8 mouse cellular contexts compared by ENCODE assay signal in the genomic region with DNA sequence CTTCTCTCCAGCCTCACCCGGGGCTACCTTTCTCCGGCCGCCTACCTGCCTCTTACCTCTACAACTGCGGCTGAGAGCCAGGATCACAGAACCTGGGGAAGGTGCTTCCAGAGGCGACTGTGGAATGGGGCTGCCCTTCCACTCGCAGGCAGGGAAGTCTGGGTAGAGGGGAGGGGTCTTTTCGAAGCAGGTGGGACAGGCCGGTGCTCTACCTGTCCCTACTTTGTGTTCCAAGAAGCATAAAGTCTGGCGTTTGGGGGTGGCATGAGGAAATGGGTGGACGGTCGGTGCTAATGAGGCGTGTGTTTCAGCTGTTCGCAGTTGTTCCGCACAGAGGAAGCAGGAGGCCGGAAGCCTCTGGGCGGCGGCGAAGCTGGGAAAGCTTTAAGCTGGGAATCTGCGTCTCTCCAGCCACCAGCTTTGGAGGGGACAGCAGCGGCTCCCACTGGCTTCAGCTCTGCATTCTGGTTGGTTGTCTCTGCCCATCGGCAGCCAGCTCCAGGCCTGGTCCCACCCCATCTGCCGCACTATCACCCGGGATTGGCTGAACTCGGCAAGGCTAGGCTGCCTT.
DNase-seq lines count a peak whose midpoint lies in the region; ATAC-seq and TF ChIP-seq lines count a peak whose summit lies in the region.

No protein-coding gene starts in this region.

- ATAC-seq in forebrain, embryonic 12.5 days (ENCODE audit: low FRiP score): peak; percentile 99
- peak; percentile 90 for ATAC-seq in heart, embryonic 14.5 days (ENCODE audit: insufficient number of reproducible peaks, insufficient read depth, low FRiP score, low read depth)
- ATAC-seq in kidney, postnatal 0 days (replicated peaks; ENCODE audit: low FRiP score, low read depth): peak; percentile 95
- peak; percentile 97 for ATAC-seq in limb, embryonic 14.5 days (ENCODE audit: low FRiP score, low read depth)
- ATAC-seq in midbrain, embryonic 16.5 days: peak; percentile 98
- peak; percentile 97 for ATAC-seq in stomach, embryonic 16.5 days (ENCODE audit: insufficient read depth, low FRiP score)

- TF ChIP-seq POLR2A in limb, embryonic 14.5 days (IDR thresholded peaks at IDR 0.05; ENCODE audit: borderline replicate concordance, extremely low read depth, insufficient read depth, insufficient read length): peak; percentile 76; the same call in 1 of the 2 replicates

- H3K9me3 ChIP-seq in forebrain, embryonic 12.5 days: no peaks in the 10 kb centered on the region
- H3K9me3 ChIP-seq in heart, embryonic 14.5 days (ENCODE audit: control insufficient read depth, low read length): no peaks in the 10 kb centered on the region
- H3K9me3 ChIP-seq in kidney, postnatal 0 days (replicated peaks; ENCODE audit: low read length): no peaks in the 10 kb centered on the region
- H3K9me3 ChIP-seq in limb, embryonic 14.5 days (ENCODE audit: control insufficient read depth, low read length): no peaks in the 10 kb centered on the region
- no peaks in the 10 kb centered on the region for H3K9me3 ChIP-seq in midbrain, embryonic 16.5 days (replicated peaks; ENCODE audit: control insufficient read depth, low read length, poor library complexity, severe bottlenecking)
- no peaks in the 10 kb centered on the region for H3K9me3 ChIP-seq in stomach, embryonic 16.5 days (replicated peaks; ENCODE audit: control insufficient read depth, low read length)

- H3K9ac ChIP-seq in forebrain, embryonic 12.5 days: peak overlapping the region; percentile 66
- H3K9ac ChIP-seq in heart, embryonic 14.5 days (ENCODE audit: low read length): peak overlapping the region; percentile 78
- peak overlapping the region; percentile 60 for H3K9ac ChIP-seq in kidney, postnatal 0 days (ENCODE audit: low read depth, low read length)
- H3K9ac ChIP-seq in limb, embryonic 14.5 days (ENCODE audit: low read depth, low read length, severe bottlenecking): peak overlapping the region; percentile 64
- H3K9ac ChIP-seq in midbrain, embryonic 16.5 days (ENCODE audit: low read depth, low read length): peak overlapping the region; percentile 62
- peak overlapping the region; percentile 72 for H3K9ac ChIP-seq in stomach, embryonic 16.5 days (ENCODE audit: low read length)

- H3K4me2 ChIP-seq in forebrain, embryonic 12.5 days: peak overlapping the region; percentile 72
- H3K4me2 ChIP-seq in heart, embryonic 14.5 days (ENCODE audit: low read length): peak overlapping the region; percentile 95
- H3K4me2 ChIP-seq in kidney, postnatal 0 days (ENCODE audit: low read length): peak overlapping the region; percentile 74
- peak overlapping the region; percentile 83 for H3K4me2 ChIP-seq in limb, embryonic 14.5 days (replicated peaks; ENCODE audit: low read depth, low read length, severe bottlenecking)
- H3K4me2 ChIP-seq in midbrain, embryonic 16.5 days (ENCODE audit: low read length): peak overlapping the region; percentile 70
- H3K4me2 ChIP-seq in stomach, embryonic 16.5 days (ENCODE audit: low read depth, low read length): peak overlapping the region; percentile 66

- H3K36me3 ChIP-seq in forebrain, embryonic 12.5 days (replicated peaks): no peaks in the 10 kb centered on the region
- no peaks in the 10 kb centered on the region for H3K36me3 ChIP-seq in heart, embryonic 14.5 days (ENCODE audit: control insufficient read depth, insufficient read depth, low read length)
- H3K36me3 ChIP-seq in kidney, postnatal 0 days (ENCODE audit: insufficient read depth, low read length): no peaks in the 10 kb centered on the region
- no peaks in the 10 kb centered on the region for H3K36me3 ChIP-seq in limb, embryonic 14.5 days (ENCODE audit: control insufficient read depth, insufficient read depth, low read length)
- H3K36me3 ChIP-seq in midbrain, embryonic 16.5 days (ENCODE audit: control insufficient read depth, insufficient read depth, low read length): no peaks in the 10 kb centered on the region
- no peaks in the 10 kb centered on the region for H3K36me3 ChIP-seq in stomach, embryonic 16.5 days (ENCODE audit: control insufficient read depth, insufficient read depth, low read length)

- WGBS in forebrain, embryonic 12.5 days: 7% methylated on average over 24 of the region's 24 CpGs
- 6% methylated on average over 24 of the region's 24 CpGs for WGBS in heart, embryonic 14.5 days
- WGBS in kidney, postnatal 0 days: 3% methylated on average over 24 of the region's 24 CpGs
- 6% methylated on average over 24 of the region's 24 CpGs for WGBS in limb, embryonic 14.5 days
- WGBS in midbrain, embryonic 16.5 days: 9% methylated on average over 24 of the region's 24 CpGs
- WGBS in stomach, embryonic 16.5 days: 4% methylated on average over 24 of the region's 24 CpGs

- H3K27me3 ChIP-seq in forebrain, embryonic 12.5 days: no peaks in the 10 kb centered on the region
- H3K27me3 ChIP-seq in heart, embryonic 14.5 days (ENCODE audit: control insufficient read depth, insufficient read depth, low read length): no peaks in the 10 kb centered on the region
- H3K27me3 ChIP-seq in kidney, postnatal 0 days (ENCODE audit: insufficient read depth, low read length): no peaks in the 10 kb centered on the region
- no peaks in the 10 kb centered on the region for H3K27me3 ChIP-seq in limb, embryonic 14.5 days (ENCODE audit: control insufficient read depth, insufficient read depth, low read length)
- no peaks in the 10 kb centered on the region for H3K27me3 ChIP-seq in midbrain, embryonic 16.5 days (ENCODE audit: control insufficient read depth, insufficient read depth, low read depth, low read length)
- H3K27me3 ChIP-seq in stomach, embryonic 16.5 days (ENCODE audit: control insufficient read depth, insufficient read depth, low read length): no peaks in the 10 kb centered on the region

- peak overlapping the region; percentile 65 for H3K27ac ChIP-seq in brown adipose tissue, adult 24 weeks (replicated peaks; ENCODE audit: low read depth, low read length)
- H3K27ac ChIP-seq in forebrain, embryonic 12.5 days: peak overlapping the region; percentile 69
- H3K27ac ChIP-seq in heart, embryonic 14.5 days (replicated peaks in 1 of 2; ENCODE audit: control insufficient read depth in 1 of 2, insufficient read depth in 1 of 2, low read depth in 2 of 2, low read length in 2 of 2): peak overlapping the region; percentile 30 to 36; a peak in 3 of 4 replicates
- peak overlapping the region; percentile 85 for H3K27ac ChIP-seq in kidney, postnatal 0 days
- no peak overlapping the region for H3K27ac ChIP-seq in limb, embryonic 14.5 days (replicated peaks; ENCODE audit: low read depth, low read length)
- peak overlapping the region; percentile 86 for H3K27ac ChIP-seq in midbrain, embryonic 16.5 days (ENCODE audit: low read length)
- H3K27ac ChIP-seq in stomach, embryonic 16.5 days (ENCODE audit: low read length): peak overlapping the region; percentile 34; the same call in 1 of the 2 replicates

- peak overlapping the region; percentile 60 for H3K4me3 ChIP-seq in brown adipose tissue, adult 24 weeks (ENCODE audit: insufficient read depth, low read depth, low read length)
- peak overlapping the region; percentile 50 for H3K4me3 ChIP-seq in forebrain, embryonic 12.5 days (replicated peaks)
- H3K4me3 ChIP-seq in heart, embryonic 14.5 days (ENCODE audit: control insufficient read depth in 1 of 2, insufficient read depth in 1 of 2, low read depth in 1 of 2, low read length in 2 of 2): peak overlapping the region; percentile 56 to 59
- H3K4me3 ChIP-seq in kidney, postnatal 0 days (replicated peaks; ENCODE audit: low read depth, low read length): peak overlapping the region; percentile 37
- H3K4me3 ChIP-seq in limb, embryonic 14.5 days (replicated peaks; ENCODE audit: low read length): peak overlapping the region; percentile 45
- peak overlapping the region; percentile 41 for H3K4me3 ChIP-seq in midbrain, embryonic 16.5 days (ENCODE audit: low read depth, low read length)
- peak overlapping the region; percentile 49 for H3K4me3 ChIP-seq in stomach, embryonic 16.5 days (replicated peaks; ENCODE audit: low read length)

- no peaks in the 10 kb centered on the region for H3K4me1 ChIP-seq in brown adipose tissue, adult 24 weeks (ENCODE audit: control insufficient read depth, insufficient read depth, insufficient read length, low read length)
- peaks cover 20% of the 10 kb centered on the region for H3K4me1 ChIP-seq in forebrain, embryonic 12.5 days
- H3K4me1 ChIP-seq in heart, embryonic 14.5 days (ENCODE audit: control insufficient read depth in 2 of 2, insufficient read depth in 2 of 2, low read length in 2 of 2): peaks cover 5 to 12% of the 10 kb centered on the region in 2 experiments; a peak in 2 of 4 replicates
- H3K4me1 ChIP-seq in kidney, postnatal 0 days (replicated peaks; ENCODE audit: insufficient read depth, low read length): peaks cover 7% of the 10 kb centered on the region; the same call in 1 of the 2 replicates
- H3K4me1 ChIP-seq in limb, embryonic 14.5 days (ENCODE audit: control insufficient read depth, insufficient read depth, low read length): peaks cover 6% of the 10 kb centered on the region; the same call in 1 of the 2 replicates
- H3K4me1 ChIP-seq in midbrain, embryonic 16.5 days (ENCODE audit: control insufficient read depth, insufficient read depth, low read length): peaks cover 15% of the 10 kb centered on the region
- peaks cover 10% of the 10 kb centered on the region; the same call in 1 of the 2 replicates for H3K4me1 ChIP-seq in stomach, embryonic 16.5 days (ENCODE audit: control insufficient read depth, insufficient read depth, low read length)

- peak; percentile 42; the same call in 1 of the 2 replicates for TF ChIP-seq CTCF in kidney, postnatal 0 days (IDR thresholded peaks at IDR 0.05; ENCODE audit: low read depth)

- DNase-seq in 3T3-L1 (ENCODE audit: low read depth, low spot score): peak; percentile 41
- DNase-seq in kidney, postnatal 0 days (ENCODE audit: low spot score): peak; percentile 96
- DNase-seq in limb, embryonic 14.5 days (ENCODE audit: low spot score): peak; percentile 84

Comparison
In these comparisons a context has a peak if more than half of its experiments do, and no peak if none do; other contexts are left out.
1. DNase-seq: peak in every context shown above with its lines; median percentile 96 in kidney, postnatal 0 days; 84 in limb, embryonic 14.5 days; 41 in 3T3-L1.